Mouse (Mus musculus): ENCODE results near the gene 9130019O22Rik. TPM values are rescaled to one million over a fixed set of nuclear protein-coding genes. Genes with fewer than 3 reads are reported as not detected.
"Not testable (repeated sequence)": the region's sequence is repeated elsewhere in the genome, so short reads cannot be mapped to it uniquely, and the experiment has no call there.

Gene 9130019O22Rik
- polyA plus RNA-seq, 1 experiment from 2014 or later = 6.7 TPM

DNA sequence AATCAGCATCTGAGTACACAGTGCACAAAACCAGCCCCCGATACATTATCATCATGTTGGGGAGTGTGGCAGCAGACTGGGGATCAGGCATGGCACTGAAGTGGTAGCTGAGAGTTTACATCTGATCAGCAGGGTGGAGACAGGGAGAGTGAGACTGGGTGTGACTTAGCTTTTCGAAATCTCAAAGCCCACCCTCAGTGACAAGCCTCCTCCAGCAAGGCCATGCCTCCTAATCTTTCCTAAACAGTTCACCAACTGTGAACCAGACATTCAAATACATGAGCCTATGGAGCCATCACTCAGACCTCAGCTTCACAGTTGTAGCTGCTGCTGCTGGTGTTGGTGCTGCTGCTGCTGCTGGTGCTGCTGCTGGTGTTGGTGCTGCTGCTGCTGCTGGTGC is 24.5 kb upstream of the 9130019O22Rik start:
- Histone ChIP-seq H3K4me1 (ENCODE audit: control insufficient read depth, insufficient read depth, low read length) (no peaks in the 10 kb centered on the region), H3K27ac (replicated peaks; ENCODE audit: low read depth, low read length) (no peak overlapping the region), H3K4me3 (ENCODE audit: low read depth, low read length) (no peak overlapping the region), H3K36me3 (replicated peaks; ENCODE audit: control insufficient read depth, insufficient read depth, low read depth, low read length) (no peaks in the 10 kb centered on the region), H3K9ac (replicated peaks; ENCODE audit: low read length) (no peak overlapping the region), H3K4me2 (ENCODE audit: low read depth, low read length) (no peak overlapping the region), H3K9me3 (replicated peaks; ENCODE audit: control insufficient read depth, low read length) (no peaks in the 10 kb centered on the region), H3K27me3 (ENCODE audit: control insufficient read depth, insufficient read depth, low read length) (no peaks in the 10 kb centered on the region)
- DNase-seq (ENCODE audit: low spot score) = no peak
- 74% methylated on average over 2 of the region's 2 CpGs for WGBS
- no peak for ATAC-seq (replicated peaks; ENCODE audit: insufficient number of reproducible peaks, low FRiP score, low TSS enrichment, low read depth)

DNA sequence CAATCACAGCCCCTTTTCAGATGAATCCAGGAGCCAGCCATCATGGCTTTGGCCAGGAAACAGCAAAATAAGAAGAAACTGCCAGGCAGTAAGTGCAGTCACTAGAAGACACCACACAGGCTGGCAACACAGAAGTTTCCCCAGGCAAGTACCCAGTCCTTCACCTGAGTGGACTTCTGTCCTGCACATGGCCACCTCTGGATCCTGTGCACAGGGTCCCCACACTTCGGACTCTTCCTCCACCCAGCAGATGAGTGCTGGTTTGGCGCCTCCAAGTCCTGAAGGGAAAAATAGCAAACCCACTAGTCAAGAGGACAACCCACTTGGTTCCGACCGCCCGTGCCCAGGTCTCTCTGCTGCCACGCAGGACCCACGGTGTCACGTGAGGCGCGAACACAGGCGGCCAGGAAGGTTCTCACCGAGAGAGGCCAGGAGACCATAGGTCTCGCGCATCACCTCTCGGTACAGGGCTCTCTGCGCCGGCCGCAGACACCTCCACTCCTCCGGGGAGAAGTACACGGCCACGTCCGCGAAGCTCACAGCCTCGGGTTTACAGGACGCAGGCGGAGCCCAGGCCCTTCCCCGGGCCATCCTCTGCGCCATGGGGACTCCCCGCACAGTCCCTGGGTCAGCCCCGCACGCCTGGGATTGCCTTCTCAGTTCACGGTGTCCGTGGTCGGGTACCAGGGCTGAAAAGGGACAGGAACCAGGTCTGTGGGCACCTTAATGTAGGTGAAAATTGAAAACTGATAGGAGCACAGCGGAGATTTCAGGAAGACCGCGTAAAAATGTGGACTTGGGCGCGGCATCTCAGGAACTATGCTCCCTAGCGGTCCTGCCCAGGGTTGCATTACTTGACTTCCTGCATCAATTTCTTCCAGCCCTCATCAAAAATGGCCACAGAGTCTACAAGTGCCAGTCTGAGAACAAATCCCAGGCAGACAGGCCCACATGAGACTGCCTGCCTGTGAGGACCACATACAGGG is 19.3 kb upstream of the 9130019O22Rik start, which contains the start of gene Zfp764:
Gene Zfp764, minus strand, starts transcription at position 821 of the 986 bp plus-strand sequence.
- not testable (repeated sequence) for H3K4me1 ChIP-seq (ENCODE audit: control insufficient read depth, insufficient read depth, low read length); H3K27me3 ChIP-seq (ENCODE audit: control insufficient read depth, insufficient read depth, low read length); H3K9me3 ChIP-seq (replicated peaks; ENCODE audit: control insufficient read depth, low read length); H3K27ac ChIP-seq (replicated peaks; ENCODE audit: low read depth, low read length); H3K36me3 ChIP-seq (replicated peaks; ENCODE audit: control insufficient read depth, insufficient read depth, low read depth, low read length)
- DNase-seq (ENCODE audit: low spot score) (peak; percentile 92), ATAC-seq (replicated peaks; ENCODE audit: insufficient number of reproducible peaks, low FRiP score, low TSS enrichment, low read depth) (peak; percentile 81)
- peak within 1 kb of the TSS; percentile 75 for H3K9ac ChIP-seq (replicated peaks; ENCODE audit: low read length)
- peak within 1 kb of the TSS; percentile 82 for H3K4me2 ChIP-seq (ENCODE audit: low read depth, low read length)
- peak within 1 kb of the TSS; percentile 42 for H3K4me3 ChIP-seq (ENCODE audit: low read depth, low read length)
- WGBS = 7% methylated on average over 36 of the region's 40 CpGs

DNA sequence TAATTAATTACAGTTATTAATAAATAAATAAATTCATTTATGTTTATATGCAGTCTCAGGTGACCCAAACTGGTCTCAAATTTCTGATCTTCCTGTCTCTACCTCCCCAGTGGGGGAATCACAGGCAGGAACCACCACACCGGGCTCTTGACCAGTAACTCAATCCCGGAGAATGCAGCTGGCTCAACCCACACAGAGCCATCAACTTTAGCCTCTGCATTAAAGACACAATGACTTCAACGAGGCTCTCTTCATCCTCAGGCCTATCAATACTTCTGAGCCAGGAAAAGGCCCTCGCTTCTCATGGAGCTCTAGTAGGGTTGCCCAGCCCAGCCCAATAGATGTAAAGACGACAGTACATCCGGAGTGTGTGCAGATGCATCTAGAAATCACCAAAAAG is 17.1 kb upstream of the 9130019O22Rik start:
- not testable (repeated sequence) for H3K27me3 ChIP-seq (ENCODE audit: control insufficient read depth, insufficient read depth, low read length); H3K4me2 ChIP-seq (ENCODE audit: low read depth, low read length); H3K4me3 ChIP-seq (ENCODE audit: low read depth, low read length); H3K27ac ChIP-seq (replicated peaks; ENCODE audit: low read depth, low read length); DNase-seq (ENCODE audit: low spot score); H3K9me3 ChIP-seq (replicated peaks; ENCODE audit: control insufficient read depth, low read length); ATAC-seq (replicated peaks; ENCODE audit: insufficient number of reproducible peaks, low FRiP score, low TSS enrichment, low read depth); H3K4me1 ChIP-seq (ENCODE audit: control insufficient read depth, insufficient read depth, low read length); H3K9ac ChIP-seq (replicated peaks; ENCODE audit: low read length); H3K36me3 ChIP-seq (replicated peaks; ENCODE audit: control insufficient read depth, insufficient read depth, low read depth, low read length)
- WGBS = 93% methylated on average over 6 of the region's 6 CpGs

DNA sequence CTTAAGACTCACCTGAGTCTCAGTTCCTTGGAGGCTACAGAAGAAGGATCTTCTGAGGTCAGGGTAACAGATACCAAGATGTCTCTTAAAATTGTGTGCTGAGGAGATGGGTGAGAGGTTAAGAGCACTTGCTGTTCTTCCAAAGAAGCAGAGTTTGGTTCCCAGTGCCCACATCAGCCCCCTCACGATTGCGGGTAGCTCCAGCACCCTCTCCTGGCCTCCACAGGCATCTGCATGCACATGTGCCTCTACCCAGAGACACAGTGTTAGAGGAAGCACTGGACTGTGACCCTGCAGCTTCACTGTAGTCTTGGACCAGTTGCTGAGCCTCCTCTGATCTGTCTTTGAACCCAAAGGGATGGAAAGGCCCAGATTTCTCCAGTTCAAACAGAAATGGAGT is 16.0 kb upstream of the 9130019O22Rik start:
- no peaks in the 10 kb centered on the region for H3K27me3 ChIP-seq (ENCODE audit: control insufficient read depth, insufficient read depth, low read length)
- WGBS = 49% methylated on average over 2 of the region's 2 CpGs
- no peak overlapping the region for H3K4me3 ChIP-seq (ENCODE audit: low read depth, low read length)
- ATAC-seq (replicated peaks; ENCODE audit: insufficient number of reproducible peaks, low FRiP score, low TSS enrichment, low read depth) = no peak
- H3K9ac ChIP-seq (replicated peaks; ENCODE audit: low read length) = no peak overlapping the region
- no peak overlapping the region for H3K4me2 ChIP-seq (ENCODE audit: low read depth, low read length)
- H3K4me1 ChIP-seq (ENCODE audit: control insufficient read depth, insufficient read depth, low read length) = no peaks in the 10 kb centered on the region
- DNase-seq (ENCODE audit: low spot score) = no peak
- H3K36me3 ChIP-seq (replicated peaks; ENCODE audit: control insufficient read depth, insufficient read depth, low read depth, low read length) = no peaks in the 10 kb centered on the region
- no peaks in the 10 kb centered on the region for H3K9me3 ChIP-seq (replicated peaks; ENCODE audit: control insufficient read depth, low read length)
- no peak overlapping the region for H3K27ac ChIP-seq (replicated peaks; ENCODE audit: low read depth, low read length)

DNA sequence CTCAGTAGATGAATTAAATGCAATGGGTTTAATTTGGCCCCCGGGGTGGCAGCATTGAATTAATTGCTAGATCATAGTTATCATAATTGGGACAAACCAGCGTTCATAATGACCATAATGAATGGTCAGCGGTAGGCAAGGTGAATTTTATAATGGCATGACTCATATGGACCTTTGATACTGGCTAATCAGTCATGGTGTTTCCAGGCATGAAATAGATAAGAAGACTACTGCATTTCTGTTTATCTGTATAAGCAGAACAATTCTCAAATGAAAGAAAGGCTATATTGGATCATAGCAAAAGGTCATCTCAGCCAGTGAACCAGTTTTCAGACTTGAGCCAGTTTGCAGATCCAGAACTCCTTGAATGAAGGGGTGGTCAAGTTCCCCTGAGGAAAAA is 13.4 kb upstream of the 9130019O22Rik start:
- H3K9me3 ChIP-seq (replicated peaks; ENCODE audit: control insufficient read depth, low read length) = no peaks in the 10 kb centered on the region
- H3K9ac ChIP-seq (replicated peaks; ENCODE audit: low read length) = no peak overlapping the region
- H3K4me2 ChIP-seq (ENCODE audit: low read depth, low read length) = no peak overlapping the region
- ATAC-seq (replicated peaks; ENCODE audit: insufficient number of reproducible peaks, low FRiP score, low TSS enrichment, low read depth) = no peak
- H3K4me1 ChIP-seq (ENCODE audit: control insufficient read depth, insufficient read depth, low read length) = no peaks in the 10 kb centered on the region
- whole genome bisulfite sequencing = 59% methylated on average over 3 of the region's 3 CpGs
- no peak overlapping the region for H3K4me3 ChIP-seq (ENCODE audit: low read depth, low read length)
- no peak overlapping the region for H3K27ac ChIP-seq (replicated peaks; ENCODE audit: low read depth, low read length)
- H3K27me3 ChIP-seq (ENCODE audit: control insufficient read depth, insufficient read depth, low read length) = no peaks in the 10 kb centered on the region
- H3K36me3 ChIP-seq (replicated peaks; ENCODE audit: control insufficient read depth, insufficient read depth, low read depth, low read length) = no peaks in the 10 kb centered on the region
- no peak for DNase-seq (ENCODE audit: low spot score)

DNA sequence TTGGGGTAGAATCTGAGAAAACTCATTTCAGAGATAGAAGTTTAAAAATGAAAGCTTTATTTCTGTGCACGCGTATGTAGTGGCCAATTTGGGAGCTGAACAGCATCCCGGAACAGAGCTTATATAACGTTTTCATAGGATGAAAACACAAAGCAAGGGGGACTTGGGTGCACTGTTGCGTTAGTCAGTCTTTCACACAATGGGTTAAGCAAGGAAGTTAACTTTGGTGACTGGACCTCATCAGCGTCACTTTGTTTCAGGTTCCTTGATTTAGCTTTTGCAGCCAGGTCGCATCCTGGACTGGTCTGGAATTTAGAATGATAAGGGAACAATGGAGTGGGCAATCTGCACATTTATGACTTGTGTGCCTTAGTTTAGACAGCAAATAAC is 7.0 kb upstream of the 9130019O22Rik start:
- ATAC-seq (replicated peaks; ENCODE audit: insufficient number of reproducible peaks, low FRiP score, low TSS enrichment, low read depth) (no peak), DNase-seq (ENCODE audit: low spot score) (no peak)
- Histone ChIP-seq H3K4me1 (ENCODE audit: control insufficient read depth, insufficient read depth, low read length) (no peaks in the 10 kb centered on the region), H3K27me3 (ENCODE audit: control insufficient read depth, insufficient read depth, low read length) (no peaks in the 10 kb centered on the region), H3K27ac (replicated peaks; ENCODE audit: low read depth, low read length) (0 out of 2 replicates have a peak overlapping the region, but pooled peaks have one; percentile 16), H3K9ac (replicated peaks; ENCODE audit: low read length) (peak overlapping the region; percentile 37), H3K4me2 (ENCODE audit: low read depth, low read length) (peak overlapping the region; percentile 47), H3K36me3 (replicated peaks; ENCODE audit: control insufficient read depth, insufficient read depth, low read depth, low read length) (no peaks in the 10 kb centered on the region), H3K9me3 (replicated peaks; ENCODE audit: control insufficient read depth, low read length) (no peaks in the 10 kb centered on the region), H3K4me3 (ENCODE audit: low read depth, low read length) (peak overlapping the region; percentile 67)
- WGBS = 26% methylated on average over 7 of the region's 7 CpGs

DNA sequence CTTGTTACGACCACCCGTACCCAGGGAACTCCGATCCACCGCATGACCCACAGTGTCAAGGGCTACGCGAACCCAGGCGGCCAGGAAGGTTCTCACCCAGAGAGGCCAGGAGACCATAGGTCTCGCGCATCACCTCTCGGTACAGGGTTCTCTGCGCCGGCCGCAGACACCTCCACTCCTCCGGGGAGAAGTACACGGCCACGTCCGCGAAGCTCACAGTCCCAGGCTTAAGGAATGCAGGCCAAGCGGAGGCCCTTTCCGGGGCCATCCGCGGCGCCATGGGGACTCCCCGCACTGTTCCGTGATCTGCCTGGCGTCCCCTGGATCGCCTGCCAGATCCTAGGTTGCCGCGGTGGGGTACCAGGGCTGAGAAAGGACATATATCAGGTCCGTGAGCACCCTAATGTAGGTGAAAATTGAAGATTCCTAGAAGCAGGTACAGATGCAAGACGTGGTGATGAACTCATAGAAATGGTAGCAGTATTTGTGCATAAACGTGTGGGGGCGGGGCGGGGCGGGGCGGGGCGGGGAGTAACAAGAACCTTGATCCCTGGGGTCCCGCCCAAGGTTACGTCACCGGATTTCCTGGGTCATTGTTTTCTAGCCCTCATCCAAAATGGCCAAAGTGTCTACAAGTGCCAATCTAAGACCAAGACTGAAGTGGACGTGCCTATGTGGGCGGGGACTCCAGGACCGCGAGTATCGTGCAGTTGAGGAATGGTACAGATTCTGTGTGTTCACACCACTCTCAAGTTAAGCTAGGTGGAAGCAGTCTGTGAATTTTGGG is 6.4 kb upstream of the 9130019O22Rik start, which contains the start of gene E430018J23Rik:
Gene E430018J23Rik, minus strand, starts transcription at position 473 of the 787 bp plus-strand sequence.
- no peaks in the 10 kb centered on the region for H3K9me3 ChIP-seq (replicated peaks; ENCODE audit: control insufficient read depth, low read length)

More for the DNA sequence above, 6.4 kb upstream of the 9130019O22Rik start, which contains the start of gene E430018J23Rik:
- under 1% methylated on average over 45 of the region's 45 CpGs for WGBS
- DNase-seq (ENCODE audit: low spot score) (peak; percentile 99), ATAC-seq (replicated peaks; ENCODE audit: insufficient number of reproducible peaks, low FRiP score, low TSS enrichment, low read depth) (peak; percentile 95)
- Histone ChIP-seq H3K27me3 (ENCODE audit: control insufficient read depth, insufficient read depth, low read length) (no peaks in the 10 kb centered on the region), H3K4me2 (ENCODE audit: low read depth, low read length) (peak within 1 kb of the TSS; percentile 83), H3K4me3 (ENCODE audit: low read depth, low read length) (peak within 1 kb of the TSS; percentile 67), H3K4me1 (ENCODE audit: control insufficient read depth, insufficient read depth, low read length) (no peaks in the 10 kb centered on the region), H3K9ac (replicated peaks; ENCODE audit: low read length) (peak within 1 kb of the TSS; percentile 72), H3K36me3 (replicated peaks; ENCODE audit: control insufficient read depth, insufficient read depth, low read depth, low read length) (no peaks in the 10 kb centered on the region), H3K27ac (replicated peaks; ENCODE audit: low read depth, low read length) (peak within 1 kb of the TSS; percentile 16; the same call in 1 of the 2 replicates)

All from embryonic facial prominence, embryonic 11.5 days (tissue).